Mouse (Mus musculus): ENCODE measurements around the gene Gm11146.

GRCm38 (mm10) chr16:77573036-77573435 lies 28.9 kb downstream of the Gm11146 start:
- TF ChIP-seq CTCF (IDR thresholded peaks at IDR 0.05; ENCODE audit: low read depth, low read length) (no peak), POLR2A (IDR thresholded peaks at IDR 0.05; ENCODE audit: borderline replicate concordance, low read depth, low read length) (no peak)

Measured in bone marrow macrophage, adult 2 months (primary cell).